Mouse (Mus musculus): ENCODE measurements at regions not wholly inside any gene's neighbourhood (a gene's known extent, or its start where the extent isn't known, plus 50 kb on each side); places are given as distances from the start of the nearest gene placed in this dataset.

GRCm38 (mm10) chr1:61265706-61266127 lies 288.0 kb downstream of the Icos start:
- no peak for DNase-seq (ENCODE audit: low spot score in 2 of 2)

DNA sequence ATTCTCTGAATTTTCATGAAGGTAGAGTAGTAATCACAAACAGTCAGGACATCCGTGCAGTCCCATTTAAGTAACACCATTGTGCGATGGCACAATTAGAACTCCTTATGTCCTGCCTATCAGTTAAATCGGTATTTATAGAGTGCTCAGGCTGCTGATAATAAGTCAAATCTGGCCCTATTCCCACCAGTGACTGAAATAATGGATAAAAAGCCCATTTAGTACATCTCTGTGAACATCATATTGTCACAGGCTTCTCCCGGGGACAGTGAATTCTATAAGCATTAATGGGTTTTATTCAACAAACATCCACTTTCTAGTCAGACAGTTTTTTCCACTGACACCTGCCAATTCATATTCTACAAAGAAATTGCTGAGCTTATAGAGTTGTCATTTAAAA lies 296.1 kb downstream of the Icos start:
- DNase-seq (ENCODE audit: low spot score in 2 of 2), result no peak

DNA sequence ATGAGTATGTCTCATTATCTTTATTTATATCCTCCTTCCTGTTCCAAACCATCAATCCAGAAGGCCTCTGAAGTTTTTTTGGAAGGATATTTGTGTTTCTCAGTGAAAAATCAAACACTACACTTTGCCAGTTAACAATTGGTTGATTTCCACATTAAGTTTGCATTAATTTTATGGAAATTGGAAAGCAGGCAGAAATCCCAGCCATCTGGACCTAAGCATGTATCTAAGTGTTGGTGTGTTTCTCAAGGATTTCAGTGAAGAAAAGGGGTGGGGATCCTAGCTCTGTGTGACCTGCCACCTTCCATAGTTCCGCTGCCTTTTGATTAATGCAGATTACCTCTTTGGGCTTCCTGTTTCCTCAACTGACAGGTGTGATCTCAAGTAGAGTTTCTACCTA lies 296.5 kb downstream of the Icos start:
- no peak for DNase-seq (ENCODE audit: low spot score in 2 of 2)

DNA sequence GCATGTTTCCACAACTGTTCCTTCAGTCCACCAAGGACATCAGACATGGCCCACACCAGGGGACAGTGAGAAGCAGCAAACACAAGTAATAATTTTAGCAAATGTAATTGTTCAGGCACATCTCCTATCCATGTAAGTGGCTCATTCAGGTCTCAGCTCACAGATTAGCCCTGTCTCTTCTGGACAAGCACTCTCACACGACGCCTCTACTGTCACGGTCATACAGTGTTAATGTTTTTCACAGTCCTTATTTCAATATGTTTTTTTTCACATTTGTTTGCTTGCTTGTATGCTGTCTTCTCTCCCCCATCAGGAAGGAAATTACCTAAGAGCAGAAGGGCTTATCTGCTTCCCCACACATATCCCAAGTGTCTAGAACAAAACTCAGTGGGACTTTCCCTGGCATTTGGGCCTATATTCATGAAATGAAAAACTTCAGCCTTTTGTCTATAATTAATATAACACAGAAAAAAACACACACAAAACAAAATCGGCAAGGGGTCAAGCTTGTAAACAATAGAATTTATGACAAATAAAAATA lies 299.5 kb downstream of the Icos start:
- no peak for DNase-seq (ENCODE audit: low spot score in 2 of 2)

GRCm38 (mm10) chr1:61288185-61288584 lies 310.5 kb downstream of the Icos start:
- DNase-seq (ENCODE audit: low spot score in 2 of 2), result peak in 1 of 2 experiments; percentile 16

- DNase-seq (ENCODE audit: low spot score in 2 of 2), result no peak
Measured at GRCm38 (mm10) chr1:61288946-61289345, 311.2 kb downstream of the Icos start.

GRCm38 (mm10) chr1:61289552-61289951 lies 311.8 kb downstream of the Icos start:
- DNase-seq (ENCODE audit: low spot score in 2 of 2), result no peak

- no peak for DNase-seq (ENCODE audit: low spot score in 2 of 2)
Measured at GRCm38 (mm10) chr1:61293106-61293505, 315.4 kb downstream of the Icos start.

GRCm38 (mm10) chr1:61295219-61295618 lies 317.5 kb downstream of the Icos start:
- DNase-seq (ENCODE audit: low spot score in 2 of 2), result no peak

- no peak for DNase-seq (ENCODE audit: low spot score in 2 of 2)
Measured at GRCm38 (mm10) chr1:61296831-61297230, 319.1 kb downstream of the Icos start.

GRCm38 (mm10) chr1:61297361-61297760 lies 319.6 kb downstream of the Icos start:
- no peak for DNase-seq (ENCODE audit: low spot score in 2 of 2)

- DNase-seq (ENCODE audit: low spot score in 2 of 2), result peak in 1 of 2 experiments; percentile 64
Measured at GRCm38 (mm10) chr1:61298064-61298463, 320.3 kb downstream of the Icos start.

- no peak for DNase-seq (ENCODE audit: low spot score in 2 of 2)
Measured at GRCm38 (mm10) chr1:61298779-61299178, 321.1 kb downstream of the Icos start.

DNA sequence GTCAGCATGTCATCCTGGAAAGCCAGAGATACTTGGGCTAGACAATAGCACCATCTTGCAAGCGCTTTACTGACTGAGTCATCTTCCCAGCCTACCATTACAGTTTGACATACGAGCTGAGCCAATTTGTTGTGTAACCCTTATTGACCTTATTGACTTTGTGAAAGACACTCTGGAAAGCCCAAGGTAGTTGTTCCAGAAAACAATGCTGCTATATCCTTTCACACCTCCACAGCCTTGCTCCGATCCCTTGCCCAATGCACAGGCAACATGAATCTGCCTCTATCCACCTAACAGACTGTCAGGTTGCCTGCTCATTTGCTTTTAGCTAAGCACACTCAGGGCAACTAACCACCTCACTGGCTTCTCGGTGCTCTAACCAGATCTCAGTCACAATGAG lies 322.8 kb downstream of the Icos start:
- DNase-seq (ENCODE audit: low spot score in 2 of 2), result no peak

DNA sequence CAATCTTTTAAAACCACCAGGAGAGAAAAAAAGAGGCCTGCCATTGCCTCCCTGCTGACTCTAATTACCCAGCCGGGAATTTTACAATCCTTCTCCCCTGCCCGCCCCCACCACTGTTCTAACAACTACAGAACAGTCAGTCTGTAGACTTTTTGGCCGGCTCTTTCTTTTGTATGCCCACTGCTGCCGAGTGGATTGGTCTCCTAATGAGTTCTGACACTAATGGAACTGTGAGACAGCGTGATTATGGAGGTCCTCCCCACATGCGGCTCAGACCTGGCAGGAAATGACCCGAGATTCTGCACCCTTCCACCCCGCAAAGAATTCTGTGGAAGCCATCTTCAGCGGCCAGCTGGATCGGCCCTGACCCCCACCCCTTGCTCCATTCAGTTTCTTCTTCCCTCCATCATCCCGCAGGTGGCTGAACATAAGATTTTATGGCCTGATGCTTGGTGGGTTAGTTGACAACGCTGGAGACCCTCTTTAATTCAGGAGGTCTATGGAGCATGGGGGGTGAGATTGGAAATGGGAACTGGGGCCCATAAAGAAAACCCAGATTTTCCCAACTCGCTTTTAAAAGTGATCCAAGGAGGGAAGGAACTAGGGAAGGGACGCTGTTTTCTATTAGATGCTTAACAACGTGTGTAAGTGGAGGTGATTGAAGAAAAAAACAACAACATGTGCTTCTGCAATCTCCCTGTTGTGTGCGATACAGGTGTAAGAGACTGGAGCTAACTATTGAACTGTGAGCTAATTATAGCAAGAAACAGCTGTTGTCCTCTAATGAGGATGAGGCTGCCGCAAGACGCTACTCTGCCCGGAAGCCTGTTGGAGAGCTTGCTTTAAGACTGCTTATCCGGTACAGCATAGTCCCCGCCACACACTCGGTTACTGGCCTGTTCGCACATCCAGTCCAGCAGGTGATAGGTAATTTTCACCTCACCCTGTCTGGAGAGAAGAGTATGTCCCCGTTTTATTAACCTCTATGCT lies 323.6 kb downstream of the Icos start:
- DNase-seq (ENCODE audit: low spot score in 2 of 2), result no peak

DNA sequence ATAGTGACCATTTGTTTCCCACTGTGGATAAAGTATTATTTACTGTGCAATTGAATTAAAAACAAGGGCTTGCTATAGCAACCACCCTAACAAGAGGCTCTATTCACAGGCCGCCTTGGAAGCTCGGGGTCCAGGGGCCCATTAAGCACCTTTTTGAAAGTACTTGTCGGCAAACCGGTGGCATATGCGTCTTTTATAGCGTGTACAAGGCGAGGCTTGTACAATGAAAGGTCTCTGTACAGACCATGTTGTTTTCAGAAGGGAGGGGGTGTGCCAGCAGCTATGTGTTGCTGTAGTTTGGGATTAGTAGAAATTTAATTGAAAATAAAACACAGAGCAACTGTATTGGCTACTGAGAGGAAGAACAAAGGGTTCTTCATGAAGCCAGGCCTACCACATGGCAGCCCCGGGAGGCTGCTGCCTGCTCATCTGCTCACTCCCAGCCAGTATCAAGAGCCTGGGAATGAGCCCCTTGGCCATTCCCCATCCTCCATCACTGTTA lies 324.9 kb downstream of the Icos start:
- DNase-seq (ENCODE audit: low spot score in 2 of 2), result no peak

DNA sequence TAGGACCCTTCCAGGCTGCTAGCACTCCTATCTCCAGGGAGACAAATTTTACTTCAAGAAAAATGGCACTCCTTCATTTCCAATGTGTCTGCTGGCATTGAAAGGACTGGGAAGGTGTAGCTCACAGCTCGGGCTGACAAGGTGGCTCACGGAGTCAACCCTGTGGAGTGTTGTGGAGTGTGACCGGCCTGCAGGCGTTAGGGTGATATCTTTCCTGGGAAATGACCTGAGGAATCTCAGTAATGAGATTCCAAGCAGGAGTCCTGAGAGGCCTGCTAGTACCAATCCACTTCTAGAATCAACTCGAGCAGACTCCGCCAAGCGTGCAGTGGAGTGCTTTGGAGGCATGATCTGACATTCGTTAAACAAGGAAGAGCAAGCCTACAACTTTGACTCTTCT lies 328.6 kb downstream of the Icos start:
- DNase-seq (ENCODE audit: low spot score in 2 of 2), result no peak

DNA sequence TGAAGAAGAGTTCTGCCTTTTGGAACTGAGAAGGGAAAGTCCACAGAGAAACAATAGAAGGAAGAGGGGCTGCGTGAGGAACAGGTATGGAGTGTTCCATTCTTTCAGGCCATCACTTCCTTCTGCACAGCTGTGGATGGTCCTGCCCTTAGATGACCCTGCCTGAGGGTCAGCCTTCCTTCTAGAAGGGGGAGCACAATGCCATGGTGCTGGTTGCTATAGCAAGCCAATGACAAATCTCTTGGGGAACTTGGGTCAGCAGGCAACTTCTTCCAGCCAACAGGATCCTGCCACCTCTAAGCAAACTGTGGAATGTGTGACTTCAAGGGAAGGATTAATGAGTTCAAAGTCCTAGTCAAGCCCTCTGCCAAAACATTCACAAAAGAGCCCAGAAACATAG lies 329.1 kb upstream of the Pard3b start:
- DNase-seq (ENCODE audit: low spot score in 2 of 2), result no peak

- no peak for DNase-seq (ENCODE audit: low spot score in 2 of 2)
Measured at GRCm38 (mm10) chr1:61310063-61310760, 328.4 kb upstream of the Pard3b start.

DNA sequence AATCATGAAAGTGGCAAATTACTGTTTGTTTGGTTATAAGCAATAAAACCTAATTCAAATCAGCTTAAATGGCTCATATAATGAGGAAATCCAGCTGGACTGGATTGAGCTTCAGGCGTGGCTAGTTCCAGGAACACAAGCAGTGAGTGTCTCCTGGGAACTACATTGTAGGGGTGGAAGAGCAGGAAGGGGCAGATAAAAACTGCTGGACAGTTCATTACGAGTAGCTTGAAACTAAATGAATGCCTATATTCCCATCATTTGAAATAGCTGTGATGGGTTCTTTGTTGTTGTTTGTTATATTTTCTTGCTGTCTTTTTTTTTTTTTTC lies 327.9 kb upstream of the Pard3b start:
- DNase-seq (ENCODE audit: low spot score in 2 of 2), result no peak

GRCm38 (mm10) chr1:61313196-61313595 lies 325.4 kb upstream of the Pard3b start:
- no peak for DNase-seq (ENCODE audit: low spot score in 2 of 2)

- DNase-seq (ENCODE audit: low spot score in 2 of 2), result no peak
Measured at GRCm38 (mm10) chr1:61316261-61316660, 322.4 kb upstream of the Pard3b start.

GRCm38 (mm10) chr1:61316736-61317135 lies 321.9 kb upstream of the Pard3b start:
- DNase-seq (ENCODE audit: low spot score in 2 of 2), result no peak
